Mouse (Mus musculus): Measurements from ENCODE around the gene Elf2. TPM values are rescaled to one million over a fixed set of nuclear protein-coding genes. Genes with fewer than 3 reads are reported as not detected.

The Elf2 gene
- polyA plus RNA-seq (2017; shearing (Covaris generic)), result 110 TPM

DNA sequence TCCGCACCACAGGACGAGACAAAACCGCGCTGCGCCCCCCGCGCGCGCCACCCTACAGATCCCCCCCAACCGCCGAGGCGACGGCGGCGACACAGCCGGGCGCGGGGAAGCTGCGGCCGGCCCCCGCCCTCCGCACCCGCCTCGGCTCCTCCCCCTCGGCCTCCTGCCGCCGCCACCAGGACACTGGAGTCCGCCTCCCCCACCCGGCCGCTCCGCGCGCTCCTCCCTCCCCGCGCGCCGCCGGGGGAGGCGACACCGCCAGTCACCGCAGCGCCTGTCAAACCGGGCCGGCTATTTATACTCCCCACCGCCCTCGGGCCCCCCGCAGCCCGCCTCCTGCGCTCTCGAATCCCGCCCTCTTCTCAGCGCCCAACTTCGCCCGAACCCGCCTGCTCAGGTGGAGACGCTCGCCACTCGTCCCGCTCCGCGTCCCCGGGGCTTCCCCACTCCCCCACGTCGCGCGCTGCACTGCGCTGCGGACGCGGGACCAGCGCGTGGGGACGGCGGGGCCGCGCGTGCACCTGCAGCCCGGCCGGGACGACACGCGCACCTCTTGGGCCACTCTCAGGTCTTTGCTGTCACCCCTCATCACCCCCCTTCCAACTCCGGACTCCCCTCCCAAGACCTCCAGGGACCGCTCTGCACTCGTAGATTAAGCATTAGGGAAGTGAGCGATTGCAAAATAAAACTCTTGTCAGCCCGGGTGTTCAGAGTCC is at the start of gene Elf2:
TSS of gene Elf2 (minus strand) at position 112 of the 716 bp plus-strand sequence.

DNA sequence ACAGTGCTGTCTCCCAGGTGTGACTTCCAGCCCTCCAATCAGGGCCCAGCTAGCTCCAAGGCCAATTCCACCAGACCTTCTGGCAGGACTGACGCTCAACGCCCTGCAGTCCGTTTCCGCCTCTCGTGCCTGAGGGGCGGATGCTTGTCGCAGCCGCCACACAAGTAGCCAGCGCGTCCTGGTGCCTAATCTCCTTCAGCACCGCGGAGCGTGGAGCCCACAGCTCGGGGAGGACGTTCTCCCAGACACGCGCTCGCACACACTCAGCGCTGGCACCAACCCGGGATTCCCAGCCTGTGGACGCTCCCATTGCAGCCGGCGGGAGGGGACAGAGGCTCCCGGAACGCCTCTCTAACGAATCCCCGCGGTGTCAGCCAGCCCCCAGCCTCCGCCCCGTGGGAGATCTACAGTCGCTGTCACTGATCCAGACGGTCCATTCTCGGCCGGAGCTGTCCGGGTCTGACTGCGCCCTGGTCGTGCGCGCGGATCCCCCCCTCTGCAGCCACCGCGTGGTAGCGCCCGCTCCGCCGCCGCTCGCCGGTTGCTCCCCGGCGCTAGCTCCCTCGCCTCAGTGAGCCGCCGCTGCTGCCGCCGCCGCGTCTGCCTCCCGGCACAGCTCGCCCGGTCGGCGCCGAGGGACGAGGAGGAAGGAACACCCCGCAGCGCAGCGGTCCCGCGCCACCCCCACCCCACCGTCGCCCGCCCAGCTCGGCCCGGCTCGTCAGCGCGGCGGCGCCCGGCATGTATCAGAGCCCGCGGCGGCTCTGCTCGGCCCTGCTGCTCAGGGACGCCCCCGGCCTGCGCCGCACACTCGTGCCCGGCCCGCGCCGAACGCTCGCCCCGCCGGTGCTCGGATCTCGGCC is 115.9 kb downstream of the Elf2 start, which contains the start of gene Noct:
TSS of gene Noct (plus strand) at position 85 of the 863 bp plus-strand sequence.

Other genes starting within 250 kb of the Elf2 start
- gene Noct, start 116.2 kb downstream of the Elf2 start, polyA plus RNA-seq (2017; shearing (Covaris generic)), result 17.3 TPM
- gene Mgarp, start 56.1 kb upstream of the Elf2 start, polyA plus RNA-seq (2017; shearing (Covaris generic)), result 1.4 TPM
- 92.6 TPM for gene Ndufc1, start 68.3 kb upstream of the Elf2 start, polyA plus RNA-seq (2017; shearing (Covaris generic))
- gene Naa15, start 74.5 kb upstream of the Elf2 start, polyA plus RNA-seq (2017; shearing (Covaris generic)), result 84.4 TPM
- 31.7 TPM for gene Rab33b, start 143.3 kb upstream of the Elf2 start, polyA plus RNA-seq (2017; shearing (Covaris generic))
- 14.7 TPM for gene Setd7, start 220.2 kb upstream of the Elf2 start, polyA plus RNA-seq (2017; shearing (Covaris generic))